Mouse (Mus musculus) ES-E14 (cell line): ENCODE results near the gene Slc9c1. TPM values are rescaled to one million over a fixed set of nuclear protein-coding genes. Genes with fewer than 3 reads are reported as not detected.
A peak's percentile ranks its signal among the peaks of the same experiment; 100 is the strongest.

ENCODE experiments used
- DNase-seq: peaks from one replicate; pipeline ENCODE4 v3.0.0-alpha.2; 2013; ENCODE audit warnings: low read depth, low spot score
- H3K27ac ChIP-seq: 2 replicates; pipeline ENCODE4 v1.5.1; 2012; ENCODE audit warnings: low read depth, mild to moderate bottlenecking, low read length, moderate library complexity, mixed read lengths; ENCODE audit not compliant: poor library complexity, insufficient read depth, severe bottlenecking
- H3K36me3 ChIP-seq: 2 replicates; pipeline ENCODE4 v1.6.1; 2012; ENCODE audit warnings: mild to moderate bottlenecking, low read length, moderate library complexity, mixed read lengths; ENCODE audit not compliant: control insufficient read depth, poor library complexity, insufficient read depth, severe bottlenecking
- H3K4me1 ChIP-seq, 2 experiments: fragments of 150-350 bp in 1 of 2; sonication (generic) in 1 of 2; 2 replicates each; pipeline ENCODE4 v1.6.1; 2012; ENCODE audit warnings: low read length in 2 of 2, mild to moderate bottlenecking in 1 of 2, mixed read lengths in 1 of 2; ENCODE audit not compliant: control insufficient read depth in 2 of 2, insufficient read depth in 2 of 2, poor library complexity in 1 of 2
- H3K4me3 ChIP-seq, 2 experiments: fragments of 150-350 bp in 1 of 2; sonication (generic) in 1 of 2; 2 replicates each; pipeline ENCODE4 v1.5.1; 2012; ENCODE audit warnings: low read length in 2 of 2, low read depth in 1 of 2, mild to moderate bottlenecking in 1 of 2, mixed read lengths in 1 of 2; ENCODE audit not compliant: insufficient read depth in 1 of 2, poor library complexity in 1 of 2, severe bottlenecking in 1 of 2
- H3K9ac ChIP-seq: 2 replicates; pipeline ENCODE4 v1.6.1; 2012; ENCODE audit warnings: low read depth, mild to moderate bottlenecking, low read length, mixed read lengths; ENCODE audit not compliant: poor library complexity, insufficient read depth, severe bottlenecking
- H3K9me3 ChIP-seq: fragments of 150-350 bp; sonication (generic); 2 replicates; pipeline ENCODE4 v1.6.1; 2012; ENCODE audit warnings: low read depth, mild to moderate bottlenecking, low read length; ENCODE audit not compliant: control insufficient read depth, insufficient read depth
- CHD2 ChIP-seq: IDR thresholded peaks from 2 replicates; pipeline ENCODE4 v1.6.1; 2014; ENCODE audit warnings: mild to moderate bottlenecking, low read depth, low read length, inconsistent platforms
- HCFC1 ChIP-seq: IDR thresholded peaks from 2 replicates; pipeline ENCODE4 v1.6.1; 2012; ENCODE audit warnings: low read length, inconsistent platforms, borderline replicate concordance; ENCODE audit not compliant: insufficient read depth
- MAFK ChIP-seq: IDR thresholded peaks from 2 replicates; pipeline ENCODE4 v1.6.1; 2014; ENCODE audit warnings: mild to moderate bottlenecking, low read depth, low read length, inconsistent platforms; ENCODE audit not compliant: insufficient read depth
- ZC3H11A ChIP-seq: IDR thresholded peaks from 2 replicates; pipeline ENCODE4 v1.6.1; 2012; ENCODE audit warnings: low read depth, mild to moderate bottlenecking, inconsistent platforms, low read length, borderline replicate concordance
- ZNF384 ChIP-seq: IDR thresholded peaks from 2 replicates; pipeline ENCODE4 v1.6.1; 2012; ENCODE audit warnings: low read depth, low read length, inconsistent platforms
- in situ Hi-C, 2 experiments: fragments of 600-800 bp; cut with MboI; formaldehyde crosslinking; loops; one replicate each; pipeline ENCODE4 v1.15.1; 2025; ENCODE audit warnings: low sequenced_read_pairs in 2 of 2, inconsistent platforms in 1 of 2; ENCODE audit not compliant: unreplicated experiment in 2 of 2
- total RNA-seq: library from RNA; depleted of rRNA; stranded (reverse); fragments of 300-350 nt; gene quantifications from 2 replicates; pipeline ENCODE4 v1.2.3, GENCODE M21; 2012

Slc9c1 gene
- total RNA-seq, 1 experiment: not detected

DNA sequence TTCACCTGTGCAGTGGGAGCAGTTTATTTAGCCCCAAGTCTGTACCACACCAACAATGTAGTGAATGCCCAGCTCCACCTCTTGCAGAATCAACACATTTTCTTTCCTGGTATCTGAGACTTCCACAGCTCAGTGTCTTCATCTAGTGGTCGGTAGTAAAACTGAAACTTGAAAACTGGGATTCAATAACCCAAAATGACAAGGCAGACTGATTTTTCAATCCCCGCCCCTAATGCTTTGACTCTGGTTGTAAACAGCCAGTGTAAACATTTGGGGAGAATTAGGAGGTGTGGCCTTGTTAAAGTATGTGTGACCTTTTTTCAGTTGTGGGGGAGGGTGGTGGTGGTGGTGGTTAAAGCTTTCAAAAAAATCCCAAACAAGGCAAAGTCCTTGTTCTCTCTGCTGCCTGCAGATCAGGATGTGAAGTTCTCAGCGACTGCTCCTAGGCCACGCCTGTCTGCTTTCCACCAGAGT is 73.4 kb downstream of the Slc9c1 start:
- H3K4me3 ChIP-seq: no peak overlapping the region
- peaks cover 0 to 3% of the 10 kb centered on the region in 2 experiments; a peak in 1 of 4 replicates for H3K4me1 ChIP-seq
- H3K9me3 ChIP-seq: no peaks in the 10 kb centered on the region
- H3K36me3 ChIP-seq: no peaks in the 10 kb centered on the region
- DNase-seq: no peak
- in situ Hi-C loops: no loop called here
- no peak overlapping the region for H3K27ac ChIP-seq
- H3K9ac ChIP-seq: no peak overlapping the region
- TF ChIP-seq MAFK (no peak), ZNF384 (no peak), HCFC1 (no peak)

DNA sequence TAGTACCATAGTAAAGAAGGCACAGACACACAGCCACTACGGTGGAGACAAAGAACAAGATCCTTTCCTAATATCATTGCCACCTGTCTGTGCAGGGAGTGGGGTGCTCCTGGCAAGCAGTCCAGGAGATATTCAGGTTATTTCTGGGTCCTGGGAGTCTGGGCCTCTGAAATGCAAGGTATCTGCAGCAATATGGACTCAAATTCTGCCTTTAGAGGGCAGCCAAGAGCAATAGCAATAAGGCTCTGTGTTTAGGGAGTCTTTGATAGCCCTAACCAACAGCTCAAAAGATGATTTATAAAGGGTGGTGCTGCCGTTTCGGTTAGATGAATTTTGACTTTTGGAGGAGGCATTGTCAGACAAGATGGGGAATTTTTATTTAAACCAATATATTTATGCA is 74.2 kb downstream of the Slc9c1 start:
- Histone ChIP-seq H3K4me3 (no peak overlapping the region), H3K9ac (no peak overlapping the region), H3K36me3 (no peaks in the 10 kb centered on the region), H3K9me3 (no peaks in the 10 kb centered on the region), H3K4me1 (peaks cover 0 to 3% of the 10 kb centered on the region in 2 experiments; a peak in 1 of 4 replicates), H3K27ac (no peak overlapping the region)
- TF ChIP-seq MAFK (no peak), CHD2 (no peak), ZNF384 (no peak), HCFC1 (no peak), ZC3H11A (no peak)
- in situ Hi-C loops: no loop called here
- DNase-seq: peak; percentile 15

DNA sequence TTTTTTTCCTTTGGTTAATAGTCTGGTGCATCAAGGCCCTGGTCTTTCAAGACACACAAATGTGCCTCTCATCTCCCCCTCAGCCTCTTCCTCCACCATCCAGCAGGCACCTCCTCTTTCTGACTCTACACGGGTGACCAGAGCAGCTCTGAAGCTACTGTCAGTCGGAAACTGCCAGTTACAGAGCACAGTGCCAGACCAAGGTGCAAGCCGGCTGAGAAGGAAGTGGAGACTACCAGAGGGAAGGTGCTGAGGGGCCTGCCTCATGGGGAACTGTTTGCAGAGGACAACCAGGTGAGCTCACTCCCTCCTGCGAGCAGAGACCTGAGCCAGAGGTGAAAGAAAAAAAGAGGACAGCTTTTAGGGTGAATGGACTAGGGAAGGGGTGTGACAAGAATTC is 75.2 kb downstream of the Slc9c1 start, which contains the start of gene Gcsam:
Gene Gcsam (plus strand): TSS at position 114 of the 400 bp plus-strand sequence.
- in situ Hi-C loops: no loop called here
- no peaks in the 10 kb centered on the region for H3K36me3 ChIP-seq
- DNase-seq: no peak

DNA sequence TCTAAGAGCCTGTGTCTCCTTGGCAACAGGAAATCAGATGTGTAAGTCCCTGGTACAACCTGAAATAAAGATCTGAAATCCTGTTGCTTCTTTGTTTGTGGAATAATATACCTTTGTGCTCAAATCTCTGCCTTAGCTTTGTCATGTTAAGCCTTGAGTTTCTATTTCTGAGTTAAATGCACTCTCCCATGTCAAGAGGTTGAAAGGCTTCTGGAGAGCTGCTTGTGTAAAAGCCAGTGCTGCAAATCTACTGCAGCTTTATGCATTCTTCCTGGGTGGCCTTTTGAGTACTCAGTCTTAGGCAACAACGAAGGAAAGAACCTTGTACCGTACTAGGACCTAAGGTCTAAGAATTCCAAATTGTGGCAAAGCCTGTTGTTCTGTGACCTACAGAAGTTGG is 78.1 kb downstream of the Slc9c1 start:
- DNase-seq: no peak
- in situ Hi-C loops: no loop called here
- H3K4me3 ChIP-seq: no peak overlapping the region
- H3K36me3 ChIP-seq: no peaks in the 10 kb centered on the region
- H3K9ac ChIP-seq: no peak overlapping the region
- no peaks in the 10 kb centered on the region for H3K9me3 ChIP-seq
- no peak overlapping the region for H3K27ac ChIP-seq
- TF ChIP-seq MAFK (no peak), HCFC1 (no peak), ZC3H11A (no peak)
- peaks cover 0 to 3% of the 10 kb centered on the region in 2 experiments; a peak in 1 of 4 replicates for H3K4me1 ChIP-seq

More for the DNA sequence above, 75.2 kb downstream of the Slc9c1 start, which contains the start of gene Gcsam:
- H3K4me1 ChIP-seq: peaks cover 0 to 3% of the 10 kb centered on the region in 2 experiments; a peak in 1 of 4 replicates
- TF ChIP-seq MAFK (no peak), ZC3H11A (no peak), CHD2 (no peak)
- H3K9me3 ChIP-seq: no peaks in the 10 kb centered on the region
- no peak within 1 kb of the TSS for H3K9ac ChIP-seq
- no peak within 1 kb of the TSS for H3K27ac ChIP-seq
- no peak within 1 kb of the TSS for H3K4me3 ChIP-seq

DNA sequence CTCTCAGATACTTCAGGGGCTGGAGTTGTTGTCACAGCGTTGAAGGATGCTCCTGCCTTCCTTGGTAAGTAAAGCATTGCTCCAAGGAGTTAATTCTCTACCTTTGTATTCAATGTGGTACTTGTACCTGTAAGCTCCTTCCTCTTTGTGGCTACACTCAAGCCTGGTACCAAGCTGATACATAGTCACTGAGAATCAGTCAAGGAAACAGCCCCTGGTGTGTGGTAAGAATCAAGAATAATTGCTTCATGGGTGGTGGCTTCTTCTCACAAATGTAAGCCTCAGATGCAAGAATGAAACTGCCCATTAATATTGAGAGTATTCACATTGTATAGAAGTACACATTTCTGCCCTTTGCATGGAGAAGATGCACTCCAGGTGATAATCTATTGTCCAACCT is 80.8 kb downstream of the Slc9c1 start:
- Histone ChIP-seq H3K27ac (no peak overlapping the region), H3K9me3 (no peaks in the 10 kb centered on the region), H3K36me3 (no peaks in the 10 kb centered on the region), H3K4me1 (peaks cover 0 to 3% of the 10 kb centered on the region in 2 experiments; a peak in 1 of 4 replicates), H3K4me3 (no peak overlapping the region), H3K9ac (no peak overlapping the region)
- no peak for TF ChIP-seq ZC3H11A
- no peak for TF ChIP-seq CHD2
- TF ChIP-seq MAFK: no peak
- TF ChIP-seq HCFC1: no peak
- no peak for TF ChIP-seq ZNF384
- DNase-seq: no peak
- in situ Hi-C loops: no loop called here
